Mouse (Mus musculus): Measurements from ENCODE around the gene Tph2. TPM values are rescaled to one million over a fixed set of nuclear protein-coding genes. Genes with fewer than 3 reads are reported as not detected.
A peak's percentile ranks its signal among the peaks of the same experiment; 100 is the strongest.

Tph2 gene
- polyA plus RNA-seq, 1 experiment from 2014 or later: not detected

DNA sequence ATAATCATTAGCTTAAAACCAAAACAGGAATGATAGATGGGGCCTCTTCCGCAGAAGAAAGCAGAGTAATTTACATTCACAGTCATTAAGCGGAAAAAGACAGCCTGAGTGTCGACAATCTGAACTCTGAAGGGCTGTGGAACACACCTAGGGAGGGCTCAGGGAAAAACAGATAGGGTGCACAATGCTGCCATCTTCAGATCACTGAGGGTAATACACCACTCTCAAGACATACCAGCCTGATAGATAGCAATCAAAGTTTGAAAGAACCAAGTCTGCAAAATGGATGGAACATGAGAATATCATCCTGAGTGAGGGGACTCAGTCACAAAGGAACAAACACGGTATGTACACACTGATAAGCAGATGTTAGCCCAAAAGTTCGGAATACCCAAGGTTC, 87.7 kb downstream of the Tph2 start:
- no peaks in the 10 kb centered on the region for H3K9me3 ChIP-seq (ENCODE audit: low read length)
- WGBS (ENCODE audit: insufficient replicate concordance): 15% methylated on average over 5 of the region's 5 CpGs
- ATAC-seq (peak; percentile 57; the same call in 1 of the 2 replicates), DNase-seq (peak; percentile 33)
- no peak overlapping the region for H3K9ac ChIP-seq (replicated peaks)
- H3K27me3 ChIP-seq (ENCODE audit: insufficient read depth, low read length): no peaks in the 10 kb centered on the region
- H3K4me1 ChIP-seq (ENCODE audit: insufficient read depth): no peaks in the 10 kb centered on the region
- H3K4me3 ChIP-seq (ENCODE audit: low read depth, low read length): no peak overlapping the region
- H3K27ac ChIP-seq (ENCODE audit: low read depth): no peak overlapping the region
- no peaks in the 10 kb centered on the region for H3K36me3 ChIP-seq (replicated peaks; ENCODE audit: insufficient read depth, low read length)
- H3K4me2 ChIP-seq (ENCODE audit: low read depth, low read length): no peak overlapping the region
- TF ChIP-seq CTCF (IDR thresholded peaks at IDR 0.05; ENCODE audit: low read depth): peak; percentile 74
- TF ChIP-seq EP300 (IDR thresholded peaks at IDR 0.05; ENCODE audit: low read depth): no peak

GRCm38 (mm10) chr10:115096191-115096590, 88.6 kb downstream of the Tph2 start:
- no peaks in the 10 kb centered on the region for H3K36me3 ChIP-seq (replicated peaks; ENCODE audit: insufficient read depth, low read length)
- DNase-seq (no peak), ATAC-seq (no peak)
- H3K4me3 ChIP-seq (ENCODE audit: low read depth, low read length): no peak overlapping the region
- WGBS (ENCODE audit: insufficient replicate concordance): 60% methylated on average over 1 of the region's 1 CpGs
- TF ChIP-seq CTCF (IDR thresholded peaks at IDR 0.05; ENCODE audit: low read depth) (no peak), EP300 (IDR thresholded peaks at IDR 0.05; ENCODE audit: low read depth) (no peak)
- H3K9me3 ChIP-seq (ENCODE audit: low read length): no peaks in the 10 kb centered on the region
- no peak overlapping the region for H3K9ac ChIP-seq (replicated peaks)
- H3K27ac ChIP-seq (ENCODE audit: low read depth): no peak overlapping the region
- H3K27me3 ChIP-seq (ENCODE audit: insufficient read depth, low read length): no peaks in the 10 kb centered on the region
- no peak overlapping the region for H3K4me2 ChIP-seq (ENCODE audit: low read depth, low read length)
- no peaks in the 10 kb centered on the region for H3K4me1 ChIP-seq (ENCODE audit: insufficient read depth)

- DNase-seq: no peak
- Histone ChIP-seq H3K27me3 (ENCODE audit: insufficient read depth, low read length) (no peaks in the 10 kb centered on the region), H3K36me3 (replicated peaks; ENCODE audit: insufficient read depth, low read length) (no peaks in the 10 kb centered on the region), H3K9ac (replicated peaks) (no peak overlapping the region), H3K4me2 (ENCODE audit: low read depth, low read length) (no peak overlapping the region), H3K4me3 (ENCODE audit: low read depth, low read length) (no peak overlapping the region), H3K27ac (ENCODE audit: low read depth) (no peak overlapping the region), H3K9me3 (ENCODE audit: low read length) (peaks cover 5% of the 10 kb centered on the region; the same call in 1 of the 2 replicates), H3K4me1 (ENCODE audit: insufficient read depth) (no peaks in the 10 kb centered on the region)
- TF ChIP-seq EP300 (IDR thresholded peaks at IDR 0.05; ENCODE audit: low read depth): no peak
- TF ChIP-seq CTCF (IDR thresholded peaks at IDR 0.05; ENCODE audit: low read depth): no peak
- ATAC-seq: no peak
- WGBS (ENCODE audit: insufficient replicate concordance): 53% methylated on average over 3 of the region's 3 CpGs
Observed at GRCm38 (mm10) chr10:115078232-115078631, 106.6 kb downstream of the Tph2 start.

- TF ChIP-seq CTCF (IDR thresholded peaks at IDR 0.05; ENCODE audit: low read depth) (no peak), EP300 (IDR thresholded peaks at IDR 0.05; ENCODE audit: low read depth) (no peak)
- Histone ChIP-seq H3K27ac (ENCODE audit: low read depth) (no peak overlapping the region), H3K9me3 (ENCODE audit: low read length) (no peaks in the 10 kb centered on the region; the same call in 1 of the 2 replicates), H3K4me3 (ENCODE audit: low read depth, low read length) (no peak overlapping the region), H3K9ac (replicated peaks) (no peak overlapping the region), H3K36me3 (replicated peaks; ENCODE audit: insufficient read depth, low read length) (no peaks in the 10 kb centered on the region), H3K4me1 (ENCODE audit: insufficient read depth) (no peaks in the 10 kb centered on the region), H3K27me3 (ENCODE audit: insufficient read depth, low read length) (no peaks in the 10 kb centered on the region), H3K4me2 (ENCODE audit: low read depth, low read length) (no peak overlapping the region)
- WGBS (ENCODE audit: insufficient replicate concordance): 75% methylated on average over 8 of the region's 8 CpGs
- DNase-seq (no peak), ATAC-seq (no peak)
Observed at GRCm38 (mm10) chr10:115069123-115069911, 115.5 kb downstream of the Tph2 start.

GRCm38 (mm10) chr10:115063936-115064335, 120.9 kb downstream of the Tph2 start:
- no peak for DNase-seq
- Histone ChIP-seq H3K27me3 (ENCODE audit: insufficient read depth, low read length) (no peaks in the 10 kb centered on the region), H3K9me3 (ENCODE audit: low read length) (no peaks in the 10 kb centered on the region; the same call in 1 of the 2 replicates), H3K4me1 (ENCODE audit: insufficient read depth) (no peaks in the 10 kb centered on the region), H3K4me2 (ENCODE audit: low read depth, low read length) (no peak overlapping the region), H3K27ac (ENCODE audit: low read depth) (no peak overlapping the region), H3K9ac (replicated peaks) (no peak overlapping the region), H3K36me3 (replicated peaks; ENCODE audit: insufficient read depth, low read length) (no peaks in the 10 kb centered on the region), H3K4me3 (ENCODE audit: low read depth, low read length) (no peak overlapping the region)
- 65% methylated on average over 7 of the region's 7 CpGs for WGBS (ENCODE audit: insufficient replicate concordance)
- no peak for ATAC-seq
- TF ChIP-seq CTCF (IDR thresholded peaks at IDR 0.05; ENCODE audit: low read depth) (no peak), EP300 (IDR thresholded peaks at IDR 0.05; ENCODE audit: low read depth) (no peak)

- H3K27me3 ChIP-seq (ENCODE audit: insufficient read depth, low read length): no peaks in the 10 kb centered on the region
- H3K4me2 ChIP-seq (ENCODE audit: low read depth, low read length): no peak overlapping the region
- no peaks in the 10 kb centered on the region for H3K4me1 ChIP-seq (ENCODE audit: insufficient read depth)
- WGBS (ENCODE audit: insufficient replicate concordance): 57% methylated on average over 2 of the region's 2 CpGs
- no peak overlapping the region for H3K9ac ChIP-seq (replicated peaks)
- no peaks in the 10 kb centered on the region; the same call in 1 of the 2 replicates for H3K9me3 ChIP-seq (ENCODE audit: low read length)
- ATAC-seq (no peak), DNase-seq (no peak)
- TF ChIP-seq EP300 (IDR thresholded peaks at IDR 0.05; ENCODE audit: low read depth) (no peak), CTCF (IDR thresholded peaks at IDR 0.05; ENCODE audit: low read depth) (no peak)
- H3K27ac ChIP-seq (ENCODE audit: low read depth): no peak overlapping the region
- H3K36me3 ChIP-seq (replicated peaks; ENCODE audit: insufficient read depth, low read length): no peaks in the 10 kb centered on the region
- H3K4me3 ChIP-seq (ENCODE audit: low read depth, low read length): no peak overlapping the region
Observed at GRCm38 (mm10) chr10:115061498-115061897, 123.3 kb downstream of the Tph2 start.

Measured in liver, postnatal 0 days (tissue).